Mouse (Mus musculus): ENCODE results near the gene Pgs1. TPM values are rescaled to one million over a fixed set of nuclear protein-coding genes. Genes with fewer than 3 reads are reported as not detected.
A peak's percentile ranks its signal among the peaks of the same experiment; 100 is the strongest.

Pgs1 gene
- polyA plus RNA-seq, 1 experiment from 2014 or later: 43.1 TPM

DNA sequence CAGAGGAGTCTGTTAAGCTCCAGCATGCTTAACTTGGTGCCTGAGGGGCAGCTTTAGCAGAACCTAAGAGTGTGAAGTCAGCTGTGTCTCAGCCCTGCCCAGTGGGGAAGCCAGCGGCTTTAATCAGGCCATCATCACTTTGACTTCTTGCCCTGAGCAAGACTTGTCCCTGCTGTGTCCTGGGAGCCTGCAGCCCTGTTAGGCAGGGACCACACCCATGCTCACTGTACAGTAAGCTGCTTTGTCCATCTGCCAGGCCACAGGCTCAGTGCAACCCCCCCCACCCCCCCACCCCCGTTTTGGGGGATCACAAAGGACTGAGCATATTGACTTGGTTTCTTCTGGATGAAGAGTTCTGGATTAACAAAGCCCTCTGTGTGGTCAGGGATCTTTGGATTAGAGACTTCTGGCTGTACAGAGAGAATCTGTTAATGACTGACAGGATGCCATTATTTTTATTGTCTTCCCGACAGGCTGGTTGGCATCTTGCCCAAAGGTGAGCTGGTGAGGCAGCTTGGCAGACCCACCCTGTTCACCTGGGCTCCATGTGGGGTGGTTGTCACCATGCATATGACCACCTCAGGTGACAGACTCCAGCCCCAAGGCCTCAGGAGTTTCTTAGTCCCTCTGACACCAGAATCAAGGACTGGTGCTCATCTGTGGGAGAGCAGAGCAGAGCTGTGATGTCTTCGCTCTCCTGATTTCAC, 23.9 kb downstream of the Pgs1 start:
- Histone ChIP-seq H3K27me3 (replicated peaks; ENCODE audit: control insufficient read depth, insufficient read depth, low read length) (no peaks in the 10 kb centered on the region), H3K4me1 (ENCODE audit: control insufficient read depth, insufficient read depth, low read length) (no peaks in the 10 kb centered on the region), H3K4me3 (ENCODE audit: low read depth, low read length) (no peak overlapping the region), H3K4me2 (ENCODE audit: low read length) (no peak overlapping the region), H3K27ac (ENCODE audit: low read depth, low read length) (no peak overlapping the region), H3K9me3 (replicated peaks; ENCODE audit: control insufficient read depth, low read length) (no peaks in the 10 kb centered on the region), H3K36me3 (ENCODE audit: control insufficient read depth, insufficient read depth, low read length) (peaks cover 30% of the 10 kb centered on the region), H3K9ac (ENCODE audit: low read length) (no peak overlapping the region)
- ATAC-seq (no peak), DNase-seq (ENCODE audit: low spot score) (no peak)
- 48% methylated on average over 4 of the region's 4 CpGs for WGBS

DNA sequence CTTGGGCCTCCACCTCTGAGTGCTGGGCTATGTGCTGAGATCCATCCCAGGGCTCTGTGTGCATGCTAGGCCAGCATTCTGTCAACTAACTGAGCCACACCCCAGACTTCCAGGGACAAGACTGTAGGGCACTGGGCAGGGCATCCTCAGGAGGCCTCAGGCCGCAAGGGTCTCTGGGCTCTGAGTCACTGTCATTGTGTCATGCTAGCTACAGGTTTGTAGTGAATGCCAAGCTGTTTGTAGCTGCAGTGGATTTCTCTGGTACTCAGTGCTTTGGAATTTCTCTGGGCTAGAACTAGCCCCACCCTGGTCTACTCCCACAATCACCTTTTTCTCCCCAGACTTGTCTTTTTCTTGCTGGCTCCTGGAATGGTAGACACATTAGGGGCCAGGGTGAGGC, 26.5 kb downstream of the Pgs1 start:
- DNase-seq (ENCODE audit: low spot score) (no peak), ATAC-seq (no peak)
- H3K4me3 ChIP-seq (ENCODE audit: low read depth, low read length): no peak overlapping the region
- no peaks in the 10 kb centered on the region for H3K9me3 ChIP-seq (replicated peaks; ENCODE audit: control insufficient read depth, low read length)
- no peak overlapping the region for H3K27ac ChIP-seq (ENCODE audit: low read depth, low read length)
- no peaks in the 10 kb centered on the region for H3K27me3 ChIP-seq (replicated peaks; ENCODE audit: control insufficient read depth, insufficient read depth, low read length)
- no peaks in the 10 kb centered on the region for H3K4me1 ChIP-seq (ENCODE audit: control insufficient read depth, insufficient read depth, low read length)
- peaks cover 26% of the 10 kb centered on the region for H3K36me3 ChIP-seq (ENCODE audit: control insufficient read depth, insufficient read depth, low read length)
- H3K4me2 ChIP-seq (ENCODE audit: low read length): no peak overlapping the region
- H3K9ac ChIP-seq (ENCODE audit: low read length): no peak overlapping the region
- 84% methylated on average over 1 of the region's 1 CpGs for WGBS

DNA sequence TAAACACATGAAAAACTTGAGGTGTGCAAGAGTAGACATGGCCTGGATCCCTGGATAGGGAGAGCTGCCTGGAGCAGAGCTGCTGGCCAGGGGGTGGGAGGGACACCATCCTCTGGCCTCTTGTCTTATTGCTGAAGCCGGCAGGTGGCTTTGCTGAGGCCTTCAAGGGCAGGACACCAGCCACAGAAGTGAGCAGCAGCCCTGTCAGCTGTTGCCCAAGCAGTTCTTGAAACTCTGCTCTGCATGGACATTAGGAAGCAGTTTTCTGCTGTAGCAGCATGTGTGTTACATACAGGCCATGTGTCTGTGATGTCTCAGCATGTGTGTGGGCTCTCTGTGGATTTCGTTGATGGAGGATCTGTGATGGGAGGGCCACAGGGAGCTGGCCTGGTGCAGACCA, 27.2 kb downstream of the Pgs1 start:
- Histone ChIP-seq H3K4me3 (ENCODE audit: low read depth, low read length) (no peak overlapping the region), H3K9me3 (replicated peaks; ENCODE audit: control insufficient read depth, low read length) (no peaks in the 10 kb centered on the region), H3K36me3 (ENCODE audit: control insufficient read depth, insufficient read depth, low read length) (peaks cover 33% of the 10 kb centered on the region), H3K27me3 (replicated peaks; ENCODE audit: control insufficient read depth, insufficient read depth, low read length) (no peaks in the 10 kb centered on the region), H3K4me1 (ENCODE audit: control insufficient read depth, insufficient read depth, low read length) (no peaks in the 10 kb centered on the region), H3K9ac (ENCODE audit: low read length) (no peak overlapping the region), H3K27ac (ENCODE audit: low read depth, low read length) (no peak overlapping the region), H3K4me2 (ENCODE audit: low read length) (no peak overlapping the region)
- DNase-seq (ENCODE audit: low spot score) (no peak), ATAC-seq (no peak)
- 72% methylated on average over 2 of the region's 2 CpGs for WGBS

DNA sequence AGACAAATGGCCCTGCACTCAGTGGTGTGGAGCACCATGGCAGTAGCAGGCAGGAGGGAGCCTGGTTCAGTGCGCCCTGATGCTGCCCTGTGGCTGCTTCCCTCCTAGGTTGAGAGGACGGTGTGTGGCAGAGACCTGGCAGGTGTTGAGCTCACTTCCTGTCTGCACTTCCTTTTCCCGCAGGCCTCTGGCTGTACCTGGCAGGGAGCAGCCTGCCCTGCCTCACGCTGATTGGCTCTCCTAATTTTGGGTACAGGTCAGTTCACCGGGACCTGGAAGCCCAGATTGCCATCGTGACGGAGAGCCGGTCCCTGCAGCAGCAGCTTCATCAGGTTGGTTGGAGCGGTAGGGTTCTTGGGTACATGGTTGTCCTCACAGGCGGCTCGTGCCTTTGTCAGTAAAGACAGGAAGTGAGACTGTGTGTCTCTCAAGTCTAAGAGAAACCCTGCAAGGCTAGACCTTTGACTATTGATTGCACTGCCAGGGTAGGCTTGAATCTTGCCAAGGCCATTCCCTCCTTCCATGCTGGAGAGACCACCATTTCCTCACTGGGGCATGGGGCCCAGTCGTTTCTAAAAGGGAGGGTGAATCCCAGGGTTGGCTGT, 28.4 kb downstream of the Pgs1 start:
- Histone ChIP-seq H3K9me3 (replicated peaks; ENCODE audit: control insufficient read depth, low read length) (no peaks in the 10 kb centered on the region), H3K4me2 (ENCODE audit: low read length) (no peak overlapping the region), H3K4me1 (ENCODE audit: control insufficient read depth, insufficient read depth, low read length) (no peaks in the 10 kb centered on the region), H3K36me3 (ENCODE audit: control insufficient read depth, insufficient read depth, low read length) (peaks cover 37% of the 10 kb centered on the region), H3K27ac (ENCODE audit: low read depth, low read length) (no peak overlapping the region), H3K9ac (ENCODE audit: low read length) (no peak overlapping the region), H3K4me3 (ENCODE audit: low read depth, low read length) (no peak overlapping the region), H3K27me3 (replicated peaks; ENCODE audit: control insufficient read depth, insufficient read depth, low read length) (no peaks in the 10 kb centered on the region)
- WGBS: 90% methylated on average over 12 of the region's 12 CpGs
- DNase-seq (ENCODE audit: low spot score) (no peak), ATAC-seq (no peak)

DNA sequence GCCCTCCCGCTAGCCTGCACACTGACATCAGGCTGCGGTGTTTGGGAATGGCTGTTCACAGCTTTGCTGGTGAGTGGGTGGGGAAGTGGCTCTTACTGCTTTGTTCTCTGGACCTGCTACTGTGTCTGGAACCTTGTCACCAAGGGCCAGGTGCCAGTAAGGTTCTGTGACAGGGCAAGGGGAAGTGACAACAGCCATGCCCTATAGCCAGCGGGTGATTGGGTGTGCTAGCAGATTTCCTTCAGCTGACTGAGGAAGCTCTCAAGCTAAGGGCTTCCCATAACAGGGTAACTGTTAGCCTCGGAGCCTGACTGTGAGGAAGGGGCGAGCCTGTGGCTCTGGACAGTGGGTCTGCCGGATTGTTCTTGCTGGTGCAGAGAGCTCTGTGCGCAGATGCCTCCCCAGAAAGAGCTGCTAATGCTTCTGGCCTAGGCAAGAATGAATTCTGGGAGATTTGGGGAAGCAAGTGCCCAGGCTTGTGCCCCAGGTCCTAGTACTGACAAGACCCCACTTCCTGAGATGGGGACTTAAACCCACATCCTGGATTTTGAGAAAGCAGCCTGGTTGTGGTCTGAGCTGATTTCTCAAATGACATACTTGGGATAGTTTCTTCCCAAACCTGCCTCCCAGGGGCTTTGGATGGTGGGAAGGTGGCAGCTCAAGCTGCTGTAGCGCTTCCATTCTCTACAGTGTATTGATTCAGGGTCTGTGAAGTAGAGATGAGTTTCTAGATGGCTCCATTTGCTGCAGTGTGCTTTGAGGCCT, 29.5 kb downstream of the Pgs1 start:
- H3K4me2 ChIP-seq (ENCODE audit: low read length): no peak overlapping the region

DNA sequence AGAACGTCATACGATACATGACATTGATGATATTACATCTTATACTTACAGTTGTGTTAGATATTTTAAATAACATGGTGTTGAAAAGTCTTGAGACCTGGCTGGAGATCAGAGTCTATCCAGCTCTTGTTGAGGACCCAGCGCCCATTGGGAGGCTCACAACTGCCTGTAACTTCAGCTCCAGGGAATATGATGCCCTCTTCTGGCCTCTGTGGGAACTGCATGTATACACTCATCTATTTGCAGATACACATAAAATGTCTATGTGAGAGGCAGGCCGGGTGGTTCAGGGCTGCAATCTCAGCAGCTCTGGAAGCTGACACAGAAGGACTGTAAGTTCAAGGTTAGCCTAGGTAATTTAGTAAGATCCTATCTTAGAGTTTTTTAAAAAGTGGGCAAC, 32.2 kb downstream of the Pgs1 start:
- Histone ChIP-seq H3K36me3 (ENCODE audit: control insufficient read depth, insufficient read depth, low read length) (peaks cover 40% of the 10 kb centered on the region), H3K9ac (ENCODE audit: low read length) (no peak overlapping the region), H3K4me3 (ENCODE audit: low read depth, low read length) (no peak overlapping the region), H3K27ac (ENCODE audit: low read depth, low read length) (no peak overlapping the region), H3K9me3 (replicated peaks; ENCODE audit: control insufficient read depth, low read length) (no peaks in the 10 kb centered on the region), H3K4me2 (ENCODE audit: low read length) (no peak overlapping the region), H3K4me1 (ENCODE audit: control insufficient read depth, insufficient read depth, low read length) (no peaks in the 10 kb centered on the region), H3K27me3 (replicated peaks; ENCODE audit: control insufficient read depth, insufficient read depth, low read length) (no peaks in the 10 kb centered on the region)
- no peak for DNase-seq (ENCODE audit: low spot score)
- WGBS: 92% methylated on average over 4 of the region's 4 CpGs
- ATAC-seq: no peak

More for the DNA sequence above, 29.5 kb downstream of the Pgs1 start:
- DNase-seq (ENCODE audit: low spot score) (no peak), ATAC-seq (no peak)
- H3K36me3 ChIP-seq (ENCODE audit: control insufficient read depth, insufficient read depth, low read length): peaks cover 46% of the 10 kb centered on the region
- H3K27ac ChIP-seq (ENCODE audit: low read depth, low read length): no peak overlapping the region
- no peak overlapping the region for H3K9ac ChIP-seq (ENCODE audit: low read length)
- 94% methylated on average over 8 of the region's 8 CpGs for WGBS
- no peaks in the 10 kb centered on the region for H3K27me3 ChIP-seq (replicated peaks; ENCODE audit: control insufficient read depth, insufficient read depth, low read length)
- H3K4me1 ChIP-seq (ENCODE audit: control insufficient read depth, insufficient read depth, low read length): no peaks in the 10 kb centered on the region
- no peaks in the 10 kb centered on the region for H3K9me3 ChIP-seq (replicated peaks; ENCODE audit: control insufficient read depth, low read length)
- no peak overlapping the region for H3K4me3 ChIP-seq (ENCODE audit: low read depth, low read length)

DNA sequence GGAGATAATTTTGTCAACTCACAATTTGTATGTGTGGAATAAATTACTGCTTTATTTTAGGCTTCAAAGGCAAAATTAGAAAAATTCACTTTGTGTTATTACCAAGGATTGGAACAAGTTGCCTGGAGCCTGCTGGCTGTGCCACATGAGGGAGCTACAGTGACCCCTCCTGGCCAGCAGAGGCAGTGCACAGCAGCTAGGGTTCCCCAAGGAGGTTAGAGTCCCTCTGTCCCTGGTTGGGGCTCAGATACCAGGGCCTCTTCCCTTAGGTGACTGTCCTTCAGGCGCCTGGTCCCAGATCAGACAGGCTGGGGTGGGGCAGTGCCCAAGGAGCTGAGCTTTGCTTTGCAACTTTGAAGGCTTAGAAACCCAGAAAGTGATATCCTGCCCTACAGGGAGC, 35.7 kb downstream of the Pgs1 start:
- Histone ChIP-seq H3K27ac (ENCODE audit: low read depth, low read length) (no peak overlapping the region), H3K4me1 (ENCODE audit: control insufficient read depth, insufficient read depth, low read length) (no peaks in the 10 kb centered on the region), H3K9ac (ENCODE audit: low read length) (no peak overlapping the region), H3K9me3 (replicated peaks; ENCODE audit: control insufficient read depth, low read length) (no peaks in the 10 kb centered on the region), H3K4me2 (ENCODE audit: low read length) (no peak overlapping the region), H3K27me3 (replicated peaks; ENCODE audit: control insufficient read depth, insufficient read depth, low read length) (no peaks in the 10 kb centered on the region), H3K4me3 (ENCODE audit: low read depth, low read length) (no peak overlapping the region), H3K36me3 (ENCODE audit: control insufficient read depth, insufficient read depth, low read length) (peaks cover 40% of the 10 kb centered on the region)
- DNase-seq (ENCODE audit: low spot score): peak; percentile 75
- WGBS: 54% methylated on average over 1 of the region's 1 CpGs
- ATAC-seq: peak; percentile 42; the same call in 1 of the 2 replicates

DNA sequence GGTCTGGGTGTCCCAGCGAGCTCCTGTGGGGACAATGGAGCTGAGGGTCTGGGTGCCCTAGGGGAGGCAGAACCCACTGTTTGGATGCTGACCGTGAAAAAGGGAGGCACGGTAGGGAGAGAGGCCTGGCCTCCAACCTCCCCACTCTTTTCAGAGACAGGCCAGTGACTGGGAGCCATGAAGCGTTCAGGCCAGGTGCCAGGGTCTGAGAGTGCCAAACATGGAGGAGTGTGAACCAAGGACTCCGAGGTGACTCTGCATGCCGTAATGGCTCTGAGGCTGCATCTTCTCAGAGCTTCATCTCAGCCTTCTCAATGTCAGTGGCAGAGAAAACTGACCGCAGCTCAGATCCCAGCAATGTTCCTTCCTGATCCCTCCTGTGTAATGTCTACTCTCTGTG, 37.4 kb downstream of the Pgs1 start:
- peaks cover 39% of the 10 kb centered on the region for H3K36me3 ChIP-seq (ENCODE audit: control insufficient read depth, insufficient read depth, low read length)
- H3K4me3 ChIP-seq (ENCODE audit: low read depth, low read length): no peak overlapping the region
- H3K9me3 ChIP-seq (replicated peaks; ENCODE audit: control insufficient read depth, low read length): no peaks in the 10 kb centered on the region
- no peak for ATAC-seq
- no peaks in the 10 kb centered on the region for H3K27me3 ChIP-seq (replicated peaks; ENCODE audit: control insufficient read depth, insufficient read depth, low read length)
- 96% methylated on average over 7 of the region's 7 CpGs for WGBS
- no peak overlapping the region for H3K4me2 ChIP-seq (ENCODE audit: low read length)
- DNase-seq (ENCODE audit: low spot score): no peak
- H3K4me1 ChIP-seq (ENCODE audit: control insufficient read depth, insufficient read depth, low read length): no peaks in the 10 kb centered on the region
- no peak overlapping the region for H3K27ac ChIP-seq (ENCODE audit: low read depth, low read length)
- no peak overlapping the region for H3K9ac ChIP-seq (ENCODE audit: low read length)

DNA sequence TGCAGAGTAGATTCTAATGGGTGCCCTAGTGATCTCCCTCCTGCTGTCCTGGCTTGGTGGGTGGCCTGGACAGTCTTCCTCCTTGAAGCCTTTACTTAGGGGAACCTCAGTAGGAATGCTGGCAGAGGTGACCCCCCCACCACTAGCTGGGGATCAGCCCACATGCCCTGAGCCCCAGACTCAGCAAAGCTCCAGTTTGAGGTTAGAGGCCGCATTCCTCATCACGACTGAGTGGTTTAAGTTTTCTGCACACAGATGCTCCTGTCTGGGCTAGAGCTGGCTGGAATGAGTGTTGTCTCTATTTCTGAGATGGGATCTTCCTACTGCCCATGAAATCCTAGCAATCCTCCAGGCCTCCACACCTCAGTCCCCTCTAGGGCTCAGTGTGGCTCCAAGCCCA, 38.0 kb downstream of the Pgs1 start:
- Histone ChIP-seq H3K9me3 (replicated peaks; ENCODE audit: control insufficient read depth, low read length) (no peaks in the 10 kb centered on the region), H3K36me3 (ENCODE audit: control insufficient read depth, insufficient read depth, low read length) (peaks cover 39% of the 10 kb centered on the region)
- DNase-seq (ENCODE audit: low spot score): no peak

More for the DNA sequence above, 38.0 kb downstream of the Pgs1 start:
- WGBS: 83% methylated on average over 2 of the region's 2 CpGs
- Histone ChIP-seq H3K27me3 (replicated peaks; ENCODE audit: control insufficient read depth, insufficient read depth, low read length) (no peaks in the 10 kb centered on the region), H3K27ac (ENCODE audit: low read depth, low read length) (no peak overlapping the region), H3K9ac (ENCODE audit: low read length) (no peak overlapping the region), H3K4me2 (ENCODE audit: low read length) (no peak overlapping the region), H3K4me3 (ENCODE audit: low read depth, low read length) (no peak overlapping the region), H3K4me1 (ENCODE audit: control insufficient read depth, insufficient read depth, low read length) (no peaks in the 10 kb centered on the region)
- ATAC-seq: no peak
